Mouse (Mus musculus): Measurements from ENCODE around the gene Dbh. TPM values are rescaled to one million over a fixed set of nuclear protein-coding genes. Genes with fewer than 3 reads are reported as not detected.

The Dbh gene
- polyA plus RNA-seq (2015; fragmentation: Nextera tagmentation; extraction: Ambion mirVana) = 0.17 and 0.37 TPM in 2 replicates

GRCm38 (mm10) chr2:27164796-27165590, at the start of gene Dbh:
TSS of gene Dbh (plus strand) at chr2:27165233.
- no peak for DNase-seq (ENCODE audit: low spot score)
- no peak for ATAC-seq
- TF ChIP-seq EP300 (IDR thresholded peaks at IDR 0.05) (no peak), CTCF (IDR thresholded peaks at IDR 0.05) (no peak)
- Histone ChIP-seq H3K9ac (replicated peaks; ENCODE audit: low read depth) (no peak within 1 kb of the TSS), H3K27ac (ENCODE audit: low read length) (no peak within 1 kb of the TSS), H3K27me3 (replicated peaks; ENCODE audit: insufficient read depth, low read length) (no peaks in the 10 kb centered on the region), H3K9me3 (ENCODE audit: low read length) (no peaks in the 10 kb centered on the region), H3K36me3 (ENCODE audit: insufficient read depth, low read length) (no peaks in the 10 kb centered on the region), H3K4me2 (replicated peaks; ENCODE audit: low read depth, low read length) (no peak within 1 kb of the TSS), H3K4me3 (ENCODE audit: low read depth, low read length) (no peak within 1 kb of the TSS), H3K4me1 (ENCODE audit: insufficient read depth, low read depth, low read length) (no peaks in the 10 kb centered on the region)
- 74% methylated on average over 12 of the region's 12 CpGs for WGBS

GRCm38 (mm10) chr2:27118452-27118851, 46.6 kb upstream of the Dbh start:
- Histone ChIP-seq H3K27ac (ENCODE audit: low read length) (0 out of 2 replicates have a peak overlapping the region, but pooled peaks have one; percentile 20), H3K4me1 (ENCODE audit: insufficient read depth, low read depth, low read length) (peaks cover 4% of the 10 kb centered on the region; the same call in 1 of the 2 replicates), H3K4me3 (ENCODE audit: low read depth, low read length) (no peak overlapping the region), H3K36me3 (ENCODE audit: insufficient read depth, low read length) (no peaks in the 10 kb centered on the region), H3K27me3 (replicated peaks; ENCODE audit: insufficient read depth, low read length) (no peaks in the 10 kb centered on the region), H3K4me2 (replicated peaks; ENCODE audit: low read depth, low read length) (no peak overlapping the region), H3K9ac (replicated peaks; ENCODE audit: low read depth) (no peak overlapping the region), H3K9me3 (ENCODE audit: low read length) (no peaks in the 10 kb centered on the region)
- WGBS = 38% methylated on average over 4 of the region's 4 CpGs
- ATAC-seq = no peak
- DNase-seq (ENCODE audit: low spot score) = no peak
- TF ChIP-seq CTCF (IDR thresholded peaks at IDR 0.05) = no peak
- no peak for TF ChIP-seq EP300 (IDR thresholded peaks at IDR 0.05)

GRCm38 (mm10) chr2:27119766-27120165, 45.3 kb upstream of the Dbh start:
- Histone ChIP-seq H3K4me3 (ENCODE audit: low read depth, low read length) (no peak overlapping the region), H3K36me3 (ENCODE audit: insufficient read depth, low read length) (no peaks in the 10 kb centered on the region), H3K27ac (ENCODE audit: low read length) (peak overlapping the region; percentile 45), H3K9ac (replicated peaks; ENCODE audit: low read depth) (no peak overlapping the region), H3K9me3 (ENCODE audit: low read length) (no peaks in the 10 kb centered on the region), H3K27me3 (replicated peaks; ENCODE audit: insufficient read depth, low read length) (no peaks in the 10 kb centered on the region), H3K4me1 (ENCODE audit: insufficient read depth, low read depth, low read length) (peaks cover 4% of the 10 kb centered on the region; the same call in 1 of the 2 replicates), H3K4me2 (replicated peaks; ENCODE audit: low read depth, low read length) (no peak overlapping the region)
- DNase-seq (ENCODE audit: low spot score) (no peak), ATAC-seq (peak; percentile 3; the same call in 1 of the 2 replicates)
- 78% methylated on average over 2 of the region's 2 CpGs for WGBS
- TF ChIP-seq EP300 (IDR thresholded peaks at IDR 0.05) (no peak), CTCF (IDR thresholded peaks at IDR 0.05) (no peak)

DNA sequence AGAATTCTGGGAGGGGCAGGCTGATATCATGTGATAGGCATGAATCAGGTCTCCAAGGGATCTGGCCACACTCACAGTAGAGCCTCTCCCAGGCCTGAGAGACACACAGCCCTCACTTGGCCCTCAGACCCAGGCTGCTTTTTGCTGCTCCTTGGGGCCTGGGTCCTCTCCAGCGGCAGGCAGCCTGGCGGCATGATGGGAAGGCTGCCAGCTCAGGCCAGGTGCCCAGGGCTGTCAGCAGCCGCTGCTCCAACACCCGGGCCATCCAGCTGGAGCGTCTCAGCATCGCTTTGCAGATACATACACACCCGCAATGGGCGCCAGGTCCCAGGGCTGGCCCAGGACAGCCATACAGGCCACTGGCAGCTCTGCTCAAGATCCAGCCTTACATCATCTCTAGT, 44.8 kb upstream of the Dbh start:
- ATAC-seq (peak; percentile 87), DNase-seq (ENCODE audit: low spot score) (peak; percentile 80)
- TF ChIP-seq CTCF (IDR thresholded peaks at IDR 0.05) = no peak
- TF ChIP-seq EP300 (IDR thresholded peaks at IDR 0.05) = no peak
- Histone ChIP-seq H3K4me2 (replicated peaks; ENCODE audit: low read depth, low read length) (no peak overlapping the region), H3K4me3 (ENCODE audit: low read depth, low read length) (no peak overlapping the region), H3K9ac (replicated peaks; ENCODE audit: low read depth) (no peak overlapping the region), H3K9me3 (ENCODE audit: low read length) (no peaks in the 10 kb centered on the region), H3K27me3 (replicated peaks; ENCODE audit: insufficient read depth, low read length) (no peaks in the 10 kb centered on the region), H3K36me3 (ENCODE audit: insufficient read depth, low read length) (no peaks in the 10 kb centered on the region), H3K27ac (ENCODE audit: low read length) (peak overlapping the region; percentile 45), H3K4me1 (ENCODE audit: insufficient read depth, low read depth, low read length) (peaks cover 4% of the 10 kb centered on the region; the same call in 1 of the 2 replicates)
- WGBS = 53% methylated on average over 7 of the region's 8 CpGs

- WGBS = 28% methylated on average over 9 of the region's 9 CpGs
- no peak for ATAC-seq
- Histone ChIP-seq H3K4me3 (ENCODE audit: low read depth, low read length) (no peak overlapping the region), H3K4me1 (ENCODE audit: insufficient read depth, low read depth, low read length) (peaks cover 4% of the 10 kb centered on the region; the same call in 1 of the 2 replicates), H3K9me3 (ENCODE audit: low read length) (no peaks in the 10 kb centered on the region), H3K27me3 (replicated peaks; ENCODE audit: insufficient read depth, low read length) (no peaks in the 10 kb centered on the region), H3K4me2 (replicated peaks; ENCODE audit: low read depth, low read length) (no peak overlapping the region), H3K9ac (replicated peaks; ENCODE audit: low read depth) (no peak overlapping the region), H3K27ac (ENCODE audit: low read length) (no peak overlapping the region), H3K36me3 (ENCODE audit: insufficient read depth, low read length) (no peaks in the 10 kb centered on the region)
- DNase-seq (ENCODE audit: low spot score) = peak; percentile 31
- TF ChIP-seq CTCF (IDR thresholded peaks at IDR 0.05) (no peak), EP300 (IDR thresholded peaks at IDR 0.05) (no peak)
Observed at GRCm38 (mm10) chr2:27121626-27122355, 43.2 kb upstream of the Dbh start.

DNA sequence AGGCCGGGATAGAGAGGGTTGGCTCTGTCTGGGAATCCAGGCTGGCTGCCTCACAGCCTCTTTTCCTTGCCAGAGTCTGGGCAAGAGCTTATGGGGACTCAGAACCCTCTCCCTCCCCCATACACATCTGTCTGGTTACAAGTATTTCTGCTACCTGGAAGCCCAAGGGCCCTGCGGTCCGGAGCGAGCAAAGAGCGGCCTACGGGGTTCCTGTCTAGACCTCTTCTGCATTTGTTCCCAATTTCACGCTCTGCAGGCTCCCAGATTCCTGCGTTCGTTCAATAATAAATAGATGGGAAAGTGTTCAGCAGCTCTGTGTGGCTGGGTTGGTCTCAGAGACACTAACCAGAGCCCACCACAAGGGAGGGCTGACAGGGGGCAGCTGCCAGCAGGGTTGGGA, 42.5 kb upstream of the Dbh start:
- DNase-seq (ENCODE audit: low spot score) = no peak
- TF ChIP-seq EP300 (IDR thresholded peaks at IDR 0.05) (no peak), CTCF (IDR thresholded peaks at IDR 0.05) (no peak)
- 78% methylated on average over 9 of the region's 9 CpGs for WGBS

More for the DNA sequence above, 42.5 kb upstream of the Dbh start:
- no peaks in the 10 kb centered on the region for H3K27me3 ChIP-seq (replicated peaks; ENCODE audit: insufficient read depth, low read length)
- no peak for ATAC-seq
- H3K27ac ChIP-seq (ENCODE audit: low read length) = no peak overlapping the region
- no peak overlapping the region for H3K4me2 ChIP-seq (replicated peaks; ENCODE audit: low read depth, low read length)
- peaks cover 4% of the 10 kb centered on the region; the same call in 1 of the 2 replicates for H3K4me1 ChIP-seq (ENCODE audit: insufficient read depth, low read depth, low read length)
- H3K36me3 ChIP-seq (ENCODE audit: insufficient read depth, low read length) = no peaks in the 10 kb centered on the region
- H3K9me3 ChIP-seq (ENCODE audit: low read length) = no peaks in the 10 kb centered on the region
- no peak overlapping the region for H3K9ac ChIP-seq (replicated peaks; ENCODE audit: low read depth)
- H3K4me3 ChIP-seq (ENCODE audit: low read depth, low read length) = no peak overlapping the region
